Mouse (Mus musculus) Patski (cell line): Measurements from ENCODE around the gene Slc35f3. TPM values are rescaled to one million over a fixed set of nuclear protein-coding genes. Genes with fewer than 3 reads are reported as not detected.

Experiments
- ATAC-seq: fragments of 100-300 bp; one replicate; pipeline ENCODE4 v1.8.0; 2021
- CTCF ChIA-PET: fragments of 350-600 bp; sonication (Branson Sonifier 250); formaldehyde crosslinking; loops from one replicate; lab custom pipeline; 2022; ENCODE audit warnings: inconsistent platforms; lab: Charles Lee
- POLR2A ChIA-PET: fragments of 350-600 bp; sonication (Branson Sonifier 250); formaldehyde crosslinking; loops from one replicate; lab custom pipeline; 2022; ENCODE audit warnings: antibody characterized with exemption, inconsistent platforms; lab: Charles Lee
- DNase-seq: peaks from one replicate; pipeline ENCODE4 v3.0.0-alpha.2; 2011; ENCODE audit warnings: low read depth, low spot score
- H3K27me3 ChIP-seq: fragments of 371-371 bp; one replicate; pipeline ENCODE4 v1.5.1; 2021
- CTCF ChIP-seq: fragments of 100-300 bp; IDR thresholded peaks from one replicate; pipeline ENCODE4 v1.5.1; 2021
- in situ Hi-C: fragments of 300-500 bp; cut with MboI; formaldehyde crosslinking; loops from 3 replicates; pipeline ENCODE4 v1.11.1; 2018; ENCODE audit warnings: low pct_unique_long_range_greater_than_20kb, mixed read lengths
- polyA plus RNA-seq: library from polyadenylated mRNA; unstranded; gene quantifications from one replicate; pipeline ENCODE4 v1.2.3, GENCODE M21; 2021

The Slc35f3 gene
- polyA plus RNA-seq, 1 experiment from 2014 or later: 24.4 TPM

- ChIA-PET POLR2A (no interaction called here), CTCF (no interaction called here)
- ATAC-seq (no peak), DNase-seq (no peak)
- in situ Hi-C loops: no loop called here
- no peak for TF ChIP-seq CTCF
- no peaks in the 10 kb centered on the region for H3K27me3 ChIP-seq
Observed at GRCm38 (mm10) chr8:126324931-126325330, 26.6 kb downstream of the Slc35f3 start.

- H3K27me3 ChIP-seq: no peaks in the 10 kb centered on the region
- ChIA-PET CTCF (interaction anchor here (0.8 kb wide), 1 partner anchor 9 kb away, joined by 3 read pairs; no protein-coding TSS in a partner anchor), POLR2A (interaction anchor here (0.7 kb wide), 1 partner anchor 22 kb away, joined by 4 read pairs; no protein-coding TSS in a partner anchor)
- no peak for TF ChIP-seq CTCF
- in situ Hi-C loops: no loop called here
- DNase-seq: no peak
- no peak for ATAC-seq
Observed at GRCm38 (mm10) chr8:126326136-126326535, 27.8 kb downstream of the Slc35f3 start.

GRCm38 (mm10) chr8:126326731-126327130 lies 28.4 kb downstream of the Slc35f3 start:
- no peak for TF ChIP-seq CTCF
- in situ Hi-C loops: no loop called here
- ATAC-seq (no peak), DNase-seq (no peak)
- H3K27me3 ChIP-seq: no peaks in the 10 kb centered on the region
- POLR2A ChIA-PET: interaction anchor here (0.7 kb wide), 1 partner anchor 23 kb away, joined by 4 read pairs; no protein-coding TSS in a partner anchor
- CTCF ChIA-PET: no interaction called here

- no peak for DNase-seq
Observed at GRCm38 (mm10) chr8:126327786-126328185, 29.4 kb downstream of the Slc35f3 start.

GRCm38 (mm10) chr8:126338864-126339263 lies 40.5 kb downstream of the Slc35f3 start:
- no peak for DNase-seq
- TF ChIP-seq CTCF: no peak
- ChIA-PET CTCF (no interaction called here), POLR2A (interaction anchor here (0.6 to 0.9 kb wide), 2 partner anchors 13 to 22 kb away, joined by 3 to 10 read pairs; no protein-coding TSS in a partner anchor)
- in situ Hi-C loops: no loop called here
- no peak for ATAC-seq
- H3K27me3 ChIP-seq: no peaks in the 10 kb centered on the region

More at GRCm38 (mm10) chr8:126327786-126328185, 29.4 kb downstream of the Slc35f3 start:
- TF ChIP-seq CTCF: no peak
- no peak for ATAC-seq
- no peaks in the 10 kb centered on the region for H3K27me3 ChIP-seq
- in situ Hi-C loops: no loop called here
- ChIA-PET POLR2A (no interaction called here), CTCF (no interaction called here)

GRCm38 (mm10) chr8:126339357-126339756 lies 41.0 kb downstream of the Slc35f3 start:
- ATAC-seq (no peak), DNase-seq (no peak)
- CTCF ChIA-PET: no interaction called here
- no peak for TF ChIP-seq CTCF
- POLR2A ChIA-PET: interaction anchor here (0.6 to 0.9 kb wide), 2 partner anchors 13 to 23 kb away, joined by 3 to 10 read pairs; no protein-coding TSS in a partner anchor
- no peaks in the 10 kb centered on the region for H3K27me3 ChIP-seq
- in situ Hi-C loops: no loop called here

GRCm38 (mm10) chr8:126341200-126341599 lies 42.8 kb downstream of the Slc35f3 start:
- ATAC-seq: no peak
- in situ Hi-C loops: no loop called here
- DNase-seq: no peak
- ChIA-PET POLR2A (no interaction called here), CTCF (interaction anchor here (1.4 kb wide), 1 partner anchor 44 kb away, joined by 3 read pairs; no protein-coding TSS in a partner anchor)
- no peak for TF ChIP-seq CTCF
- H3K27me3 ChIP-seq: no peaks in the 10 kb centered on the region

GRCm38 (mm10) chr8:126343427-126343826 lies 45.1 kb downstream of the Slc35f3 start:
- CTCF ChIA-PET: interaction anchor here (1.2 to 1.3 kb wide), 2 partner anchors 13 to 44 kb away, joined by 3 to 5 read pairs; no protein-coding TSS in a partner anchor
- in situ Hi-C loops: no loop called here
- TF ChIP-seq CTCF: no peak
- POLR2A ChIA-PET: interaction anchor here (0.6 kb wide), 1 partner anchor 13 kb away, joined by 3 read pairs; no protein-coding TSS in a partner anchor
- ATAC-seq (no peak), DNase-seq (no peak)
- H3K27me3 ChIP-seq: no peaks in the 10 kb centered on the region

- in situ Hi-C loops: no loop called here
- ChIA-PET CTCF (interaction anchor here (1.3 kb wide), 1 partner anchor 48 kb away, joined by 3 read pairs; no protein-coding TSS in a partner anchor), POLR2A (no interaction called here)
- DNase-seq (no peak), ATAC-seq (no peak)
- TF ChIP-seq CTCF: no peak
- H3K27me3 ChIP-seq: no peaks in the 10 kb centered on the region
Observed at GRCm38 (mm10) chr8:126345100-126345499, 46.7 kb downstream of the Slc35f3 start.

GRCm38 (mm10) chr8:126353259-126353658 lies 54.9 kb downstream of the Slc35f3 start:
- ChIA-PET POLR2A (no interaction called here), CTCF (no interaction called here)
- in situ Hi-C loops: no loop called here
- no peaks in the 10 kb centered on the region for H3K27me3 ChIP-seq
- ATAC-seq: no peak
- TF ChIP-seq CTCF: no peak
- DNase-seq: no peak

- ChIA-PET POLR2A (no interaction called here), CTCF (interaction anchor here (0.7 kb wide), 1 partner anchor 25 kb away, joined by 3 read pairs; no protein-coding TSS in a partner anchor)
- no peak for TF ChIP-seq CTCF
- H3K27me3 ChIP-seq: no peaks in the 10 kb centered on the region
- in situ Hi-C loops: no loop called here
- ATAC-seq (no peak), DNase-seq (no peak)
Observed at GRCm38 (mm10) chr8:126357946-126358345, 59.6 kb downstream of the Slc35f3 start.
